Mouse (Mus musculus): ENCODE results near the gene 0610030E20Rik. TPM values are rescaled to one million over a fixed set of nuclear protein-coding genes. Genes with fewer than 3 reads are reported as not detected.
A peak's percentile ranks its signal among the peaks of the same experiment; 100 is the strongest.

The 0610030E20Rik gene
- polyA plus RNA-seq, 1 experiment from 2014 or later = 28.3 TPM

GRCm38 (mm10) chr6:72378510-72379234, 31.6 kb downstream of the 0610030E20Rik start:
- Histone ChIP-seq H3K36me3 (ENCODE audit: insufficient read depth, low read length) (no peaks in the 10 kb centered on the region), H3K4me3 (ENCODE audit: low read length) (peak overlapping the region; percentile 58; the same call in 1 of the 2 replicates), H3K4me2 (replicated peaks; ENCODE audit: low read depth, low read length) (peak overlapping the region; percentile 61)

GRCm38 (mm10) chr6:72379377-72380130, 32.4 kb downstream of the 0610030E20Rik start:
- no peaks in the 10 kb centered on the region for H3K4me1 ChIP-seq (ENCODE audit: insufficient read depth, low read length)
- peak overlapping the region; percentile 61 for H3K4me2 ChIP-seq (replicated peaks; ENCODE audit: low read depth, low read length)
- H3K9ac ChIP-seq (replicated peaks; ENCODE audit: low read length) = peak overlapping the region; percentile 67
- no peaks in the 10 kb centered on the region for H3K27me3 ChIP-seq (ENCODE audit: insufficient read depth, low read length)
- H3K9me3 ChIP-seq (ENCODE audit: low read length) = no peaks in the 10 kb centered on the region
- H3K36me3 ChIP-seq (ENCODE audit: insufficient read depth, low read length) = peaks cover 4% of the 10 kb centered on the region
- peak overlapping the region; percentile 58 for H3K4me3 ChIP-seq (ENCODE audit: low read length)
- peak; percentile 36; the same call in 1 of the 2 replicates for ATAC-seq (ENCODE audit: low FRiP score, low TSS enrichment)
- H3K27ac ChIP-seq (ENCODE audit: low read length) = peak overlapping the region; percentile 73
- 40% methylated on average over 7 of the region's 7 CpGs for WGBS

More at GRCm38 (mm10) chr6:72378510-72379234, 31.6 kb downstream of the 0610030E20Rik start:
- WGBS = 81% methylated on average over 8 of the region's 8 CpGs
- H3K9me3 ChIP-seq (ENCODE audit: low read length) = no peaks in the 10 kb centered on the region
- H3K9ac ChIP-seq (replicated peaks; ENCODE audit: low read length) = no peak overlapping the region
- no peak for ATAC-seq (ENCODE audit: low FRiP score, low TSS enrichment)
- no peaks in the 10 kb centered on the region for H3K27me3 ChIP-seq (ENCODE audit: insufficient read depth, low read length)
- H3K27ac ChIP-seq (ENCODE audit: low read length) = no peak overlapping the region
- H3K4me1 ChIP-seq (ENCODE audit: insufficient read depth, low read length) = no peaks in the 10 kb centered on the region

- H3K4me1 ChIP-seq (ENCODE audit: insufficient read depth, low read length) = no peaks in the 10 kb centered on the region
- peak within 1 kb of the TSS; percentile 67 for H3K9ac ChIP-seq (replicated peaks; ENCODE audit: low read length)
- H3K9me3 ChIP-seq (ENCODE audit: low read length) = no peaks in the 10 kb centered on the region
- H3K36me3 ChIP-seq (ENCODE audit: insufficient read depth, low read length) = peaks cover 10% of the 10 kb centered on the region
- H3K27me3 ChIP-seq (ENCODE audit: insufficient read depth, low read length) = no peaks in the 10 kb centered on the region
- WGBS = 2% methylated on average over 46 of the region's 49 CpGs
- peak within 1 kb of the TSS; percentile 58 for H3K4me3 ChIP-seq (ENCODE audit: low read length)
- peak within 1 kb of the TSS; percentile 73 for H3K27ac ChIP-seq (ENCODE audit: low read length)
- H3K4me2 ChIP-seq (replicated peaks; ENCODE audit: low read depth, low read length) = peak within 1 kb of the TSS; percentile 61
- ATAC-seq (ENCODE audit: low FRiP score, low TSS enrichment) = peak; percentile 84; the same call in 1 of the 2 replicates
Measured at GRCm38 (mm10) chr6:72380131-72380770, 33.1 kb downstream of the 0610030E20Rik start, which contains the start of gene Vamp5. Gene Vamp5 (minus strand): TSS chr6:72380468.

GRCm38 (mm10) chr6:72382494-72382893, 35.4 kb downstream of the 0610030E20Rik start:
- Histone ChIP-seq H3K9ac (replicated peaks; ENCODE audit: low read length) (no peak overlapping the region), H3K4me2 (replicated peaks; ENCODE audit: low read depth, low read length) (no peak overlapping the region), H3K9me3 (ENCODE audit: low read length) (no peaks in the 10 kb centered on the region), H3K36me3 (ENCODE audit: insufficient read depth, low read length) (peaks cover 15% of the 10 kb centered on the region), H3K4me3 (ENCODE audit: low read length) (no peak overlapping the region), H3K27me3 (ENCODE audit: insufficient read depth, low read length) (no peaks in the 10 kb centered on the region), H3K4me1 (ENCODE audit: insufficient read depth, low read length) (no peaks in the 10 kb centered on the region), H3K27ac (ENCODE audit: low read length) (no peak overlapping the region)
- 76% methylated on average over 6 of the region's 6 CpGs for WGBS
- no peak for ATAC-seq (ENCODE audit: low FRiP score, low TSS enrichment)

GRCm38 (mm10) chr6:72383142-72383820, 36.2 kb downstream of the 0610030E20Rik start:
- H3K4me1 ChIP-seq (ENCODE audit: insufficient read depth, low read length) = peaks cover 7% of the 10 kb centered on the region
- H3K9ac ChIP-seq (replicated peaks; ENCODE audit: low read length) = no peak overlapping the region
- peaks cover 15% of the 10 kb centered on the region for H3K36me3 ChIP-seq (ENCODE audit: insufficient read depth, low read length)
- no peak overlapping the region for H3K4me2 ChIP-seq (replicated peaks; ENCODE audit: low read depth, low read length)
- 86% methylated on average over 6 of the region's 6 CpGs for WGBS
- H3K9me3 ChIP-seq (ENCODE audit: low read length) = no peaks in the 10 kb centered on the region
- no peaks in the 10 kb centered on the region for H3K27me3 ChIP-seq (ENCODE audit: insufficient read depth, low read length)
- H3K27ac ChIP-seq (ENCODE audit: low read length) = no peak overlapping the region
- ATAC-seq (ENCODE audit: low FRiP score, low TSS enrichment) = no peak
- H3K4me3 ChIP-seq (ENCODE audit: low read length) = no peak overlapping the region

GRCm38 (mm10) chr6:72383952-72384351, 36.8 kb downstream of the 0610030E20Rik start:
- peaks cover 15% of the 10 kb centered on the region for H3K36me3 ChIP-seq (ENCODE audit: insufficient read depth, low read length)
- no peak overlapping the region for H3K27ac ChIP-seq (ENCODE audit: low read length)
- ATAC-seq (ENCODE audit: low FRiP score, low TSS enrichment) = no peak
- H3K9ac ChIP-seq (replicated peaks; ENCODE audit: low read length) = no peak overlapping the region
- H3K4me2 ChIP-seq (replicated peaks; ENCODE audit: low read depth, low read length) = no peak overlapping the region
- H3K4me3 ChIP-seq (ENCODE audit: low read length) = no peak overlapping the region
- 89% methylated on average over 7 of the region's 7 CpGs for WGBS
- no peaks in the 10 kb centered on the region for H3K27me3 ChIP-seq (ENCODE audit: insufficient read depth, low read length)
- H3K4me1 ChIP-seq (ENCODE audit: insufficient read depth, low read length) = peaks cover 13% of the 10 kb centered on the region
- H3K9me3 ChIP-seq (ENCODE audit: low read length) = no peaks in the 10 kb centered on the region

GRCm38 (mm10) chr6:72385258-72385657, 38.1 kb downstream of the 0610030E20Rik start:
- Histone ChIP-seq H3K36me3 (ENCODE audit: insufficient read depth, low read length) (peaks cover 15% of the 10 kb centered on the region), H3K4me2 (replicated peaks; ENCODE audit: low read depth, low read length) (no peak overlapping the region), H3K9me3 (ENCODE audit: low read length) (no peaks in the 10 kb centered on the region), H3K4me1 (ENCODE audit: insufficient read depth, low read length) (peaks cover 23% of the 10 kb centered on the region), H3K9ac (replicated peaks; ENCODE audit: low read length) (no peak overlapping the region), H3K27ac (ENCODE audit: low read length) (no peak overlapping the region), H3K4me3 (ENCODE audit: low read length) (no peak overlapping the region), H3K27me3 (ENCODE audit: insufficient read depth, low read length) (no peaks in the 10 kb centered on the region)
- WGBS = 86% methylated on average over 4 of the region's 4 CpGs
- ATAC-seq (ENCODE audit: low FRiP score, low TSS enrichment) = no peak

GRCm38 (mm10) chr6:72386561-72386960, 39.4 kb downstream of the 0610030E20Rik start:
- 96% methylated on average over 2 of the region's 2 CpGs for WGBS
- Histone ChIP-seq H3K36me3 (ENCODE audit: insufficient read depth, low read length) (peaks cover 15% of the 10 kb centered on the region), H3K9ac (replicated peaks; ENCODE audit: low read length) (no peak overlapping the region), H3K4me2 (replicated peaks; ENCODE audit: low read depth, low read length) (no peak overlapping the region), H3K4me3 (ENCODE audit: low read length) (no peak overlapping the region), H3K27ac (ENCODE audit: low read length) (no peak overlapping the region), H3K4me1 (ENCODE audit: insufficient read depth, low read length) (peaks cover 32% of the 10 kb centered on the region), H3K9me3 (ENCODE audit: low read length) (no peaks in the 10 kb centered on the region), H3K27me3 (ENCODE audit: insufficient read depth, low read length) (no peaks in the 10 kb centered on the region)
- no peak for ATAC-seq (ENCODE audit: low FRiP score, low TSS enrichment)

- H3K36me3 ChIP-seq (ENCODE audit: insufficient read depth, low read length) = peaks cover 15% of the 10 kb centered on the region
- WGBS = 65% methylated on average over 3 of the region's 3 CpGs
- H3K27me3 ChIP-seq (ENCODE audit: insufficient read depth, low read length) = no peaks in the 10 kb centered on the region
- H3K27ac ChIP-seq (ENCODE audit: low read length) = no peak overlapping the region
- ATAC-seq (ENCODE audit: low FRiP score, low TSS enrichment) = no peak
- H3K4me3 ChIP-seq (ENCODE audit: low read length) = no peak overlapping the region
- H3K4me2 ChIP-seq (replicated peaks; ENCODE audit: low read depth, low read length) = no peak overlapping the region
- H3K9ac ChIP-seq (replicated peaks; ENCODE audit: low read length) = no peak overlapping the region
- peaks cover 36% of the 10 kb centered on the region for H3K4me1 ChIP-seq (ENCODE audit: insufficient read depth, low read length)
- no peaks in the 10 kb centered on the region for H3K9me3 ChIP-seq (ENCODE audit: low read length)
Measured at GRCm38 (mm10) chr6:72387816-72388215, 40.7 kb downstream of the 0610030E20Rik start.

Measured in kidney, embryonic 16.5 days (tissue).